Mouse (Mus musculus) cerebellum, adult 2 months (tissue): ENCODE data around the gene Itga2. TPM values are rescaled to one million over a fixed set of nuclear protein-coding genes. Genes with fewer than 3 reads are reported as not detected.

ENCODE experiments used
- DNase-seq, 2 experiments: peaks; one replicate each; pipeline ENCODE4 v3.0.0; 2021
- H3K27ac ChIP-seq: fragments of 200-500 bp; 2 replicates; pipeline ENCODE4 v1.5.1; 2012; ENCODE audit warnings: low read length, control low read depth, inconsistent platforms; ENCODE audit not compliant: insufficient read depth
- H3K27me3 ChIP-seq: fragments of 200-500 bp; 2 replicates; pipeline ENCODE4 v1.6.1; 2012; ENCODE audit warnings: inconsistent platforms, mild to moderate bottlenecking, low read length, moderate library complexity; ENCODE audit not compliant: control insufficient read depth, insufficient read depth
- H3K4me1 ChIP-seq: fragments of 200-500 bp; 2 replicates; pipeline ENCODE4 v1.6.1; 2011; ENCODE audit warnings: low read length; ENCODE audit not compliant: control insufficient read depth, insufficient read depth
- H3K4me3 ChIP-seq: fragments of 200-500 bp; replicated peaks from 2 replicates; pipeline ENCODE3; 2011; ENCODE audit warnings: mild to moderate bottlenecking, low read depth, low read length, control low read depth; ENCODE audit not compliant: insufficient read depth
- CTCF ChIP-seq: fragments of 200-500 bp; IDR thresholded peaks from 2 replicates; pipeline ENCODE4 v1.5.1; 2011; ENCODE audit warnings: low read depth, mild to moderate bottlenecking, control low read depth, low read length, moderate library complexity, borderline replicate concordance; ENCODE audit not compliant: insufficient read depth
- POLR2A ChIP-seq: fragments of 200-500 bp; IDR thresholded peaks from 2 replicates; pipeline ENCODE4 v1.6.1; 2011; ENCODE audit warnings: low read length, control low read depth, borderline replicate concordance; ENCODE audit not compliant: insufficient read depth
- WGBS: fragments of 180-500 bp; shearing (Covaris S2); methylation state at CpG from one replicate; pipeline ENCODE4 v1.1.7; 2018; 5-methylcytosine and 5-hydroxymethylcytosine counted together
- polyA plus RNA-seq: library from polyadenylated mRNA; depleted of rRNA; stranded (reverse); fragments of >200 nt; gene quantifications from 2 replicates; pipeline ENCODE4 v1.2.3, GENCODE M21; 2012

The Itga2 gene
- polyA plus RNA-seq, 1 experiment, result 0.10 TPM

- peak overlapping the region; percentile 23 for H3K4me3 ChIP-seq
- H3K27me3 ChIP-seq, result peaks cover 1% of the 10 kb centered on the region; the same call in 1 of the 2 replicates
- DNase-seq, result no peak
- no peak for TF ChIP-seq CTCF
- TF ChIP-seq POLR2A, result no peak
- 2% methylated on average over 10 of the region's 10 CpGs for WGBS
- no peak overlapping the region for H3K27ac ChIP-seq
- H3K4me1 ChIP-seq, result peaks cover 2% of the 10 kb centered on the region; the same call in 1 of the 2 replicates
Observed at GRCm38 (mm10) chr13:114930996-114931649, 777 bp downstream of the Itga2 start.

DNA sequence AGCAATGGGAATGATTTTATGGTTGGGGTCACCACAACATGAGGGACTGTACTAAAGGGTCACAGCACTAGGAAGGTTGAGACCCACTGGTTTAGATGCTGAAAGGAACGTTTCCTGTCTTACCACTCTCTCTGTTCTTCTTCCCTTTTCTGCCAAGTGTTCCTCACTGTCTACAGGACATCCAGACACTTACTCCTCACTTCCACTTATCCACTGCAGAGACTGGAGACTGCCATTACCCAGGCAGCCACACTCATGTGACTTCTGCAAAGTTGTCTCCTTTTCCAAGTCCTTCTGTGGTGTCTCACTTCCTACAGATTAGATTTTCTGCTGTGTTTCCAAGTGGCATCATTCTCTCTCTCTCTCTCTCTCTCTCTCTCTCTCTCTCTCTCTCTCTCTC is 7.1 kb downstream of the Itga2 start:
- 73% methylated on average over 1 of the region's 1 CpGs for WGBS
- Histone ChIP-seq H3K27me3 (no peaks in the 10 kb centered on the region; the same call in 1 of the 2 replicates), H3K27ac (no peak overlapping the region), H3K4me1 (no peaks in the 10 kb centered on the region), H3K4me3 (no peak overlapping the region)
- TF ChIP-seq POLR2A (no peak), CTCF (no peak)
- no peak for DNase-seq

DNA sequence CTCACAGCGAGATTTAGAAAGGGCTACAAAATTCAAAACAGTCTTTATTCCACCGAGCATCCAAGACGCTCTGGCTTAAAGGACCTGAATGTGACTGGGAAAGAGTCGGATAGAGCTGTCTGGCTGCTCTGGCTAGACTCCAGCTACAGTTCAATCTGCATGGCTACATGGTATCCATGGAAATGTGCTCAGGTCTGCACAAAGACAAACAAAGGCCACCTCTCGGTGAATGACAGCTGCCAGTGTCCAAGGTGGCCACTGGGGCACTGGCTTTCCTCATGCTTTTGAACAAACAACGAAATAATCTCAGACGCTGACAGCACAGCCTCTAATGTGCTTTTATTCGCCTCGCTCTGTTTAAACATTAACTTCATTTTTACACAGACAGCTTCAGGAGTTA is 8.6 kb downstream of the Itga2 start:
- no peak overlapping the region for H3K27ac ChIP-seq
- WGBS, result 23% methylated on average over 9 of the region's 9 CpGs
- no peaks in the 10 kb centered on the region for H3K27me3 ChIP-seq
- H3K4me1 ChIP-seq, result no peaks in the 10 kb centered on the region
- TF ChIP-seq CTCF (no peak), POLR2A (no peak)
- H3K4me3 ChIP-seq, result no peak overlapping the region
- peak in 1 of 2 experiments; percentile 7 for DNase-seq

- no peaks in the 10 kb centered on the region for H3K27me3 ChIP-seq
- H3K4me1 ChIP-seq, result no peaks in the 10 kb centered on the region
- H3K27ac ChIP-seq, result no peak overlapping the region
- TF ChIP-seq POLR2A (no peak), CTCF (no peak)
- WGBS, result 53% methylated on average over 5 of the region's 5 CpGs
- no peak overlapping the region for H3K4me3 ChIP-seq
- no peak for DNase-seq
Observed at GRCm38 (mm10) chr13:114915767-114916166, 16.1 kb downstream of the Itga2 start.

DNA sequence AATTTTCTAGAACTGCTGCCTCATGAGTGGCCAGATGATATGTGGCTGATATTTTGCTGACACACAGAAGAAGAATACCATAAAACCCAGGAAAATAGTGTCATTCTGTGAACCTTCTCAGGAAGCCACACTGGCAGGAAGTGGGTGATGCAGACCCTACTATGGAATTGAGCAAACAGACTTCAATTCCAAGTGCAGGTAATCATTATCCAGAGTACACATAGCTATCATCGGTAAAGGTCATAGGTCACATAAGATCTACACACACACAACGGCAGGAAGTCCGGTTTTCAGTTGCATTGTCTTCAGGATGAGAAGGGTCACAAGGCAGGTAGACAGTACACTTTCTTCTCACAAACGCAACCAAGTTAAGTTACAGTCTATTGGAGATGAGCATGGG is 16.9 kb downstream of the Itga2 start:
- DNase-seq, result no peak
- TF ChIP-seq CTCF (no peak), POLR2A (no peak)
- 92% methylated on average over 4 of the region's 4 CpGs for WGBS
- Histone ChIP-seq H3K4me1 (no peaks in the 10 kb centered on the region), H3K4me3 (no peak overlapping the region), H3K27me3 (no peaks in the 10 kb centered on the region), H3K27ac (no peak overlapping the region)

GRCm38 (mm10) chr13:114914559-114914958 is 17.3 kb downstream of the Itga2 start:
- 84% methylated on average over 4 of the region's 4 CpGs for WGBS
- TF ChIP-seq CTCF (no peak), POLR2A (no peak)
- Histone ChIP-seq H3K4me3 (no peak overlapping the region), H3K27me3 (no peaks in the 10 kb centered on the region), H3K27ac (no peak overlapping the region), H3K4me1 (no peaks in the 10 kb centered on the region)
- DNase-seq, result no peak

DNA sequence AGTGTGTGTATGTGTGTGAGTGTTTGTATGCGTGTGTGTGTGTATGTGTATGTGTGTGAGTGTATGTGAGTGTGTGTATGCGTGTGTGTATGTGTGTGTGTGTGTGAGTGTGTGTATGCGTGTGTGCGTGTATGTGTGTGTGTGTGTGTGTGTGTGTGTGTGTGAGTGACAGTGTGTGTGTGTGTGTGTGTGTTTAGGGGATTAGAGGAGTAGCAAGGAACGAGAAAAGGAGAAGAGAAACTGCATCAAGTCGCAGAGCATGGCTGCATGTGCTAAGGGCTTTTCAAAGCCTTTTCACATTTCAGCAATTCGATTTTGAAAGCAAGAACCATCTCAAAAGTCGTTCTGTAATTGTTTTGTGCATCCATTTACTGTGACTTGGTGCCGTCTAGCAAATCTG is 21.3 kb downstream of the Itga2 start:
- TF ChIP-seq POLR2A (no peak), CTCF (no peak)
- Histone ChIP-seq H3K27me3 (no peaks in the 10 kb centered on the region), H3K27ac (no peak overlapping the region), H3K4me1 (no peaks in the 10 kb centered on the region), H3K4me3 (no peak overlapping the region)
- 63% methylated on average over 9 of the region's 9 CpGs for WGBS
- DNase-seq, result no peak

DNA sequence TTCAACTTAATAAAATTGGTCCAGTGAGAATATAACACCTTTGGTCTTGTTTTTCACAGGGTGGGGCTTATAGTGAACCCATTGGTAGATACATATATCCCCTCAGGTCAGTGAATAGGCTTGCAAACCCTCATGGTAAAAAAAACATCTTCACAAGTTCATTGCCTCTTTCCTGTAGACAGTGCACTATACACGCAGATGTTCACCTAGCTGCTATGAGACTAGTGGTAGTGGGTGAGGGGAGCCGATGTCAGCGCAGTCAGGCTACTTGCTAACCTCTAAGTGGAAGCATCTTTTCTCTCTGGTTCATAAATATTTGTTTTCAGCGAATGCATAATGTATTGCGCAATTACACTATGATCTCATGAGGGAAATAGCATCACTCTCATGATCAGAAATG is 22.4 kb downstream of the Itga2 start:
- no peak for TF ChIP-seq CTCF
- no peak for TF ChIP-seq POLR2A
- DNase-seq, result no peak
- WGBS, result 87% methylated on average over 5 of the region's 5 CpGs

GRCm38 (mm10) chr13:114907876-114908275 is 24.0 kb downstream of the Itga2 start:
- Histone ChIP-seq H3K27me3 (no peaks in the 10 kb centered on the region), H3K27ac (no peak overlapping the region), H3K4me1 (no peaks in the 10 kb centered on the region), H3K4me3 (no peak overlapping the region)
- WGBS, result 81% methylated on average over 4 of the region's 4 CpGs
- TF ChIP-seq POLR2A (no peak), CTCF (no peak)
- no peak for DNase-seq

More for the DNA sequence above, 22.4 kb downstream of the Itga2 start:
- H3K27me3 ChIP-seq, result no peaks in the 10 kb centered on the region
- H3K4me3 ChIP-seq, result no peak overlapping the region
- no peak overlapping the region for H3K27ac ChIP-seq
- no peaks in the 10 kb centered on the region for H3K4me1 ChIP-seq
